19 mouse cellular contexts compared by ENCODE assay signal in genomic region chr10:67607297-67608032, GRCm38 (mm10). TPM values are rescaled to one million over a fixed set of nuclear protein-coding genes. Genes with fewer than 3 reads are reported as not detected.
A peak's percentile ranks its signal among the peaks of the same experiment; 100 is the strongest.
DNase-seq lines count a peak whose midpoint lies in the region; ATAC-seq and TF ChIP-seq lines count a peak whose summit lies in the region.
"Had no signal": no experiment of that assay in that cellular context is flagged by ENCODE, and none has a peak within 500 bp of the region (broad histone marks: within the 10 kb centered on the region; RNA-seq: fewer than 3 reads in every experiment).

No protein-coding gene starts in this region.

- no peak overlapping the region for H3K9ac ChIP-seq in forebrain, embryonic 15.5 days (replicated peaks)
- H3K9ac ChIP-seq: embryonic facial prominence, embryonic 13.5 days; forebrain, embryonic 12.5 days; intestine, embryonic 15.5 days; liver, embryonic 14.5 days had no signal

- H3K27me3 ChIP-seq in forebrain, embryonic 15.5 days, result no peaks in the 10 kb centered on the region
- no peaks in the 10 kb centered on the region; the same call in 1 of the 2 replicates for H3K27me3 ChIP-seq in kidney, adult 2 months (replicated peaks; ENCODE audit: control insufficient read depth, insufficient read depth, low read length)
- H3K27me3 ChIP-seq: embryonic facial prominence, embryonic 13.5 days; intestine, embryonic 15.5 days had no signal

- no peaks in the 10 kb centered on the region for H3K4me1 ChIP-seq in forebrain, embryonic 15.5 days
- no peaks in the 10 kb centered on the region for H3K4me1 ChIP-seq in kidney, adult 2 months (ENCODE audit: control insufficient read depth, insufficient read depth, low read length)
- H3K4me1 ChIP-seq: embryonic facial prominence, embryonic 13.5 days; forebrain, embryonic 12.5 days; hindbrain, embryonic 10.5 days; intestine, embryonic 15.5 days had no signal

- H3K4me2 ChIP-seq in forebrain, embryonic 15.5 days (replicated peaks), result no peak overlapping the region
- H3K4me2 ChIP-seq: embryonic facial prominence, embryonic 13.5 days; forebrain, embryonic 12.5 days; intestine, embryonic 15.5 days had no signal

- ATAC-seq in forebrain, embryonic 15.5 days (replicated peaks), result no peak
- ATAC-seq: intestine, embryonic 15.5 days had no signal

- no peaks in the 10 kb centered on the region for H3K9me3 ChIP-seq in forebrain, embryonic 15.5 days
- H3K9me3 ChIP-seq: embryonic facial prominence, embryonic 13.5 days; forebrain, embryonic 12.5 days; hindbrain, embryonic 10.5 days; intestine, embryonic 15.5 days had no signal

- no peak for TF ChIP-seq POLR2A in kidney, adult 2 months (IDR thresholded peaks at IDR 0.05; ENCODE audit: low read depth, low read length)

- no peak for TF ChIP-seq CTCF in kidney, adult 2 months (conservative IDR thresholded peaks at IDR 0.05; ENCODE audit: insufficient read depth, insufficient read length, low read depth, low read length)

- H3K4me3 ChIP-seq in forebrain, embryonic 15.5 days, result no peak overlapping the region
- no peak overlapping the region for H3K4me3 ChIP-seq in kidney, adult 2 months (ENCODE audit: insufficient read depth, low read depth, low read length)
- H3K4me3 ChIP-seq: embryonic facial prominence, embryonic 13.5 days; forebrain, embryonic 12.5 days; hindbrain, embryonic 10.5 days; intestine, embryonic 15.5 days; megakaryocyte, embryonic 14.5 days had no signal

- no peak overlapping the region for H3K27ac ChIP-seq in forebrain, embryonic 15.5 days (replicated peaks)
- H3K27ac ChIP-seq in kidney, adult 2 months (ENCODE audit: insufficient read depth, low read depth, low read length), result no peak overlapping the region
- H3K27ac ChIP-seq: embryonic facial prominence, embryonic 13.5 days; forebrain, embryonic 12.5 days; hindbrain, embryonic 10.5 days; intestine, embryonic 15.5 days; liver, embryonic 14.5 days; stomach, postnatal 0 days had no signal

- no peaks in the 10 kb centered on the region for H3K36me3 ChIP-seq in forebrain, embryonic 15.5 days
- H3K36me3 ChIP-seq in kidney, adult 2 months (ENCODE audit: control insufficient read depth, insufficient read depth, low read length), result no peaks in the 10 kb centered on the region
- H3K36me3 ChIP-seq: embryonic facial prominence, embryonic 13.5 days; forebrain, embryonic 12.5 days; hindbrain, embryonic 10.5 days; intestine, embryonic 15.5 days had no signal

- WGBS in forebrain, embryonic 15.5 days, result 82% methylated on average over 9 of the region's 9 CpGs
- WGBS in kidney, adult 2 months, result 42% methylated on average over 9 of the region's 9 CpGs

- DNase-seq in 3134 (ENCODE audit: extremely low read depth, insufficient read length, low spot score), result peak; percentile 65
- DNase-seq in 416B (ENCODE audit: low read depth), result peak; percentile 74
- peak; percentile 39 for DNase-seq in T-cell, adult 2 months (ENCODE audit: low spot score)
- DNase-seq in induced T-regulatory cell, adult 2 months (ENCODE audit: low read depth), result peak; percentile 75
- no peak for DNase-seq in gastrocnemius, adult 8-10 months (ENCODE audit: low spot score in 2 of 2)
- no peak for DNase-seq in kidney, adult 2 months
- no peak for DNase-seq in spleen, postnatal 10 days (ENCODE audit: low spot score in 2 of 2)
- DNase-seq: adrenal gland, postnatal 36 days; cerebellum, postnatal 25 days; kidney, postnatal 36 days; thymus, postnatal 14 days had no signal

RNA-seq across cellular contexts. Expression of gene Ado, which starts 58.7 kb away (rescaled TPM):
- polyA plus RNA-seq in forebrain, embryonic 15.5 days (2015; fragmentation: Nextera tagmentation; extraction: Ambion mirVana), result 69.4 and 73.0 TPM in 2 replicates
- 10 to 100 TPM; 24.4 to 28.3 (median 26.1) TPM for total RNA-seq in gastrocnemius, adult 8-10 months (2022)
- 7.7 and 10.1 TPM in 2 replicates for polyA plus RNA-seq in kidney, adult 2 months (2012; rRNA removed)

Comparison
In these comparisons a context has a peak if more than half of its experiments do, and no peak if none do; other contexts are left out.
1. DNase-seq: peak in 3134 (single experiment), 416B (single experiment), T-cell, adult 2 months (single experiment) and induced T-regulatory cell, adult 2 months (single experiment); none in gastrocnemius, adult 8-10 months (0 of 2), kidney, adult 2 months (single experiment) and spleen, postnatal 10 days (0 of 2).